Mouse (Mus musculus) retina, postnatal 7 days (tissue): ENCODE measurements around the gene Krtap13-1.
"Not testable (repeated sequence)": the region's sequence is repeated elsewhere in the genome, so short reads cannot be mapped to it uniquely, and the experiment has no call there.

Source experiments
- DNase-seq: peaks from one replicate; pipeline ENCODE4 v3.0.0-alpha.2; 2012; ENCODE audit warnings: low read depth, low spot score

The Krtap13-1 gene

GRCm38 (mm10) chr16:88728812-88729275 lies at the start of gene Krtap13-1:
Gene Krtap13-1 (plus strand): TSS chr16:88728862.
- no peak for DNase-seq

- DNase-seq, result no peak
These were observed 49.6 kb upstream of the Krtap13-1 start for GRCm38 (mm10) chr16:88679099-88679498.

DNA sequence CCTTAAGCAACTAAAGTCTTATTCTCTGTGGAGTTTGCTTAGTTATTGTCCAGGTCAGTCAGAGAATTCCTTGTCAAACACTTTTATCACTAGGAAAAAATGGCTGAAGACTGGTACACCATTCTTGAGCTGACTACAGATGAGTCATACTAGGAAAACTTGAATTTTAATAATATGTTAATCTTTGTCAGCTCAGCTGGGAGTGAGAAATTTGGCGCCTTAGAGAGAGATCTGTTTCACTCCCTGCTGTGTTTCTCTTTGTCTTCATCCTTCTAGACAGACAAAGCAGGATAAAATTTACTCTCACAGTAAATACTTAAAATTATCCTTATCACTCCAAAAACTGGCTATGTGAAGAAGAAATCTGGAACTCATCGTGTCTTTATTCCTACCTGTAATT lies 47.4 kb upstream of the Krtap13-1 start:
- DNase-seq, result no peak

GRCm38 (mm10) chr16:88696256-88696655 lies 32.4 kb upstream of the Krtap13-1 start:
- DNase-seq, result no peak

GRCm38 (mm10) chr16:88701072-88701864 lies 27.4 kb upstream of the Krtap13-1 start:
- DNase-seq, result no peak

DNA sequence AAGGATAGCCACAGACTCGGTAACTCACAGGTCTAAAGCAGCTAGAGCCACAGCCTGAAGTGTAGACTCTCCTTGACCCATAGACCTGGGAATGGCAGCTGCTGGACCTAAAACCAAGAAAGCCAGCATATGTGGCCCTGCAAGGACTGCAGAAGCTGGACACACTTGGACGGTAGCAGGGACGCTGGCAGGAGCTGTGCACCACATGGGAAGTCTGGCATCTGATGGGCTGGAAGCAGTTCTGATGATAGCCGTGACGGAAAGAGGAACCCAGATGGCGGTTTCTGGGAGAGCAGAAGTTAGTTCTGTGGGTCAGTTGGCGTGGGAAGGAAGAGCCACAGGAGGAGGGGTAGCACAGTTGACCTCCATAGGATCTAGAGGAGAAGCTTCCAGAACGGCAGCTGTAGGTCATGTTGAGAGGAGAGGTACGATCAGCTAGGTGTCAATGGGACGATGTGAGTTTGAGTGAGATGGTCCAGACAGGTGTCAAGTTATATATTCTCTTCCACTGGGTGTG lies 21.1 kb upstream of the Krtap13-1 start, which contains the start of gene 2310061N02Rik:
Gene 2310061N02Rik (minus strand): TSS at position 467 of the 517 bp plus-strand sequence.
- no peak for DNase-seq

GRCm38 (mm10) chr16:88710757-88711156 lies 17.9 kb upstream of the Krtap13-1 start:
- DNase-seq, result no peak

DNA sequence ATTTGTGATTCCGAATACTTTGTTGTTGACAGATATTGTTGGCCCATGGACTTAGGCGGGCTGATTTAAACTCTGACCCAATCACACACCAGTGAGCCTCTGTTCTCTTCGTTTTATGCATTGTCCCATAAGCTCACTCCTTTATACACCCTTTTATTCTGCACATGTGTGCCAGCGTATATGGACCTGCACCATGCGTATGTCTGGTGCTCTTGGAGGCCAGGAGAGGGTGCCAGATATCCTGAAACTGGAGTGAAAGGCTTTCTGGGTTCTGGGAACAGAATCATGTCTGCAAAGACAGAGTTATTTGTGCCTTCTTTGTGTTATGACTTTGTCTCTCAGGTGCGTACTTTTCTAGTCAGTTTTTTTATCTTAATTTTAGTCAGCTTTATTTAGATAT lies 17.4 kb upstream of the Krtap13-1 start:
- no peak for DNase-seq

DNA sequence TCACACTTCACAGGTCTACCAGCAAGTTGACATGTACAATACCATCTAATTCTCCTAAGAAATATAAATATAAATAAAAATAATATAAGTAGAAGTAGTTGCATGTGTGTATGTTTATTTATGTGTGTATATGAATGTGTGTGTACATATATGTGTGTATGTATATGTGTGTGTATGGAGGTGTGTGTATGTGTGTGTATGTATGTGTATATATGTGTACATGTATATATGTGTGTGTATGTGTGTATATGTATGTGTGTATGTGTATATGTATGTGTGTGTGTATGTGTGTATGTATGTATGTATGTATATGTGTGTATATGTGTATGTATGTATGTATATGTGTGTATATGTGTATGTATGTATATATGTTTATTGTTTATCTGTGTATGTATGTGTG lies 12.1 kb upstream of the Krtap13-1 start:
- no peak for DNase-seq

- DNase-seq, result no peak
These were observed 8.6 kb upstream of the Krtap13-1 start for GRCm38 (mm10) chr16:88720031-88720430.

DNA sequence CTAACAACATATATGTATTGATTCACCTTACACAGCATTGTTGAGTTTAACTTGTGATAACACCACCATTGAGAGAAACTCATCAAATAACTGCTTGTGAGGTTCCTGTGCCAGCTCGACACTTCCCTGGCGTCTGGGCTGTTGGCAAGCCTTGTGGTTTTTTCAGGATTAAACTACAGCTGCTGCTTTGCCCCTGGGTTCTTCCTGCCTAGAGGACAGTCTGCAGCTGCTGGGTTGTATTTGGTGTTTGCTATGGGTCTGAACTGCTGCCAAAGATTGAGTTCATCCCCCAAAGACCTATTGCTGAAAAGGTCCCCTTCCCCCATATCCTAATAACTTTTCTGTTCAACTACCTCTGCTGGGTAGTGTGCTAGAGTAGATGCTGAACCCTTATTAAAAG lies 6.7 kb downstream of the Krtap13-1 start:
- no peak for DNase-seq

DNA sequence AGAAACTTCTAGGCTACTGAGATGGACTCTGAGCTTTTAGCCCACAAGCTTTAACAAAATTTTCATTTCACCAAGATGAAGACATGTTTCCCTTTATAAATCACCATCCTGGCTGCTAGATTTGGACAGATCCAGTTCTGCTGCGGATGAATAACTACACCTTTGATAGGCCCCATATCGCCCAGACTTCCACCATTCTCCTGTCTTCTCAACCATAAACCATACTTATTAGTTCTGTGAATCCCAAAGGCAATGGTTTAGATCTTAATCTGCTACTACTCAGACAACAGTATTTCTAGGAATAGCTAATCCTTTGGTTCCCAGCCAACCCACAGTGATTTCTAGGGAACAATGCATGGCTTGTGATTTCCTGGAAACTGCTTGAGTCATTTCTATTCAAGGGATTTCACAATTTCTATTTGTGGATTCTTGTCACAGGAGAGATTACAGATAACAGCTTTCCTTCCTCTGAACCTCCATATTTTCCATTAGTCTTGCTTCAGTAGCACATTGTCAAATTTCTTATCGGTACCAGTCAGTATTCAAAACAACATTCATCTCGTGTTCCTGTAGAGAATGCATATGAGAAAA lies 16.2 kb downstream of the Krtap13-1 start:
- DNase-seq, result no peak

GRCm38 (mm10) chr16:88747943-88748342 lies 19.3 kb downstream of the Krtap13-1 start:
- no peak for DNase-seq

- not testable (repeated sequence) for DNase-seq
These were observed 22.9 kb downstream of the Krtap13-1 start, which contains the start of gene Krtap13 for GRCm38 (mm10) chr16:88751535-88751934. Gene Krtap13 (minus strand): TSS chr16:88751635.

DNA sequence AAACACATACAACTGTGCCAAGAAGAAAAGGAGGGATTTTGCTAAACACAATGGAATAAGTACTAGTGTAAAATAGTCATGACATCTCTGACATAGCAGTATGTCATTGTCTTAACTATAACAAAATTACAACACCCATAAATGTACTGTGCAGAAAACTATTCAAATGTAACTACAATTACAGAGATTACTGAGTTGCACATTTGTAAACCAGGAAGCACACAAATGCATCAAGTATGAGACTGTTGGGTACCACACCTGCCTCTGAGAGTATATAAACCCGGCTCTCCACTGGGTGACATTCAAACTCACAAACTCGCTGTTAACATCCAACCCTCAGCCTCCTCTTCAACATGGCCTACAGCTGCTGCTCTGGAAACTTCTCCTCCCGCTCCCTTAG lies 29.9 kb downstream of the Krtap13-1 start, which contains the start of gene 2310034C09Rik:
Gene 2310034C09Rik (plus strand): TSS at position 301 of the 400 bp plus-strand sequence.
- not testable (repeated sequence) for DNase-seq

DNA sequence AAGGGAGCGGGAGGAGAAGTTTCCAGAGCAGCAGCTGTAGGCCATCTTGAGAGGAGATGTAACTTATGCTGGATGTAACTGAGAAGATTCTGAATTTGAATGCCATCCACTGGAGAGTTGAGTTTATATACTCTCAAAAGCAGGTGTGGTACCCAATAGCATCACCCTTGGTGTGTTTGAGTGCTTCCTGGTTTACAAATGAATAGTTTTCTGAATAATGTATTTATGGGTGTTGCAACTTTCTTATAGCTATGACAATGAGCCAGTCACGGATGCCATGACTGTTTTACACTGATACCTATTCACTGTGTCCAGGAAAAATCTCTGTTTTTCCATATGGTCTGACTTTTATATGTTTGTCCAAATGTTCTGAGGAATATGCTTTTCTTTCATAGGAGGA lies 45.4 kb downstream of the Krtap13-1 start, which contains the start of gene 2310057N15Rik:
Gene 2310057N15Rik (minus strand): TSS at position 101 of the 400 bp plus-strand sequence.
- no peak for DNase-seq

DNA sequence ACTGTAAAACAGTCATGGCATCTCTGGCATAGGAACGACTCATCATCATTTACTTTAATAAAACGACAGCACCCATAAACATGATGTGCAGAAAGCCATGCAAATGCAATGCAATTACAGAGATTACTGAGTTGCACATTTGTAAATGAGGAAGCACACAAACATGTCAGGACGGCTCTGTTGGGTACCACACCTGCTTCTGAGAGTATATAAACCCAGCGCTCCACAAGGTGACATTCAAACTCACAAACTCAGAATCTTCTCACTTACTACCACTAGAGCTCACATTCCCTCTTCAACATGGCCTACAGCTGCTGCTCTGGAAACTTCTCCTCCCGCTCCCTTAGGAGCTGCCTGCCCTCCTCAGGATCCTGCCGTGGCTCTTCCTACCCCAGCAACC lies 48.9 kb downstream of the Krtap13-1 start, which contains the start of gene Gm5965:
Gene Gm5965 (plus strand): TSS at position 301 of the 400 bp plus-strand sequence.
- no peak for DNase-seq
